Mouse (Mus musculus) MEL (cell line): ENCODE results near the gene Kng2.

Source experiments
- BHLHE40 ChIP-seq: IDR thresholded peaks from 2 replicates; pipeline ENCODE4 v1.6.1; 2012; ENCODE audit warnings: low read depth, mild to moderate bottlenecking, inconsistent platforms, low read length, improper control_type of control experiment, borderline replicate concordance
- CHD2 ChIP-seq: IDR thresholded peaks from 2 replicates; pipeline ENCODE4 v1.6.1; 2011; ENCODE audit warnings: low read length, improper control_type of control experiment
- CTCF ChIP-seq, 3 experiments: IDR thresholded peaks in 2 of 3; conservative IDR thresholded peaks in 1 of 3; 2 replicates each; pipeline ENCODE4 v1.5.1; 2011 to 2012; ENCODE audit warnings: low read length in 3 of 3, low read depth in 2 of 3, mild to moderate bottlenecking in 2 of 3, improper control_type of control experiment in 1 of 3, inconsistent platforms in 1 of 3, mixed read lengths in 1 of 3, moderate library complexity in 1 of 3; ENCODE audit not compliant: control insufficient read depth in 1 of 3, insufficient read depth in 1 of 3, poor library complexity in 1 of 3, severe bottlenecking in 1 of 3
- ELF1 ChIP-seq: IDR thresholded peaks from 2 replicates; pipeline ENCODE4 v1.6.1; 2014; ENCODE audit warnings: low read depth, mild to moderate bottlenecking, inconsistent platforms, low read length, improper control_type of control experiment, moderate library complexity
- POLR2A ChIP-seq, 2 experiments: IDR thresholded peaks; 2 replicates each; pipeline ENCODE4 v1.6.1; 2011 to 2012; ENCODE audit warnings: low read length in 2 of 2, mild to moderate bottlenecking in 2 of 2, control low read depth in 1 of 2, improper control_type of control experiment in 1 of 2, low read depth in 1 of 2, moderate library complexity in 1 of 2; ENCODE audit not compliant: control insufficient read depth in 1 of 2, insufficient read depth in 1 of 2, poor library complexity in 1 of 2
- RAD21 ChIP-seq: IDR thresholded peaks from 2 replicates; pipeline ENCODE4 v1.6.1; 2011; ENCODE audit warnings: mild to moderate bottlenecking, low read depth, low read length, improper control_type of control experiment
- RCOR1 ChIP-seq: IDR thresholded peaks from 2 replicates; pipeline ENCODE4 v1.6.1; 2012; ENCODE audit warnings: low read depth, mild to moderate bottlenecking, inconsistent platforms, low read length, improper control_type of control experiment
- TCF12 ChIP-seq: IDR thresholded peaks from 2 replicates; pipeline ENCODE4 v1.6.1; 2014; ENCODE audit warnings: low read depth, mild to moderate bottlenecking, inconsistent platforms, low read length, improper control_type of control experiment, moderate library complexity
- ZMIZ1 ChIP-seq: IDR thresholded peaks from 2 replicates; pipeline ENCODE4 v1.6.1; 2012; ENCODE audit warnings: low read depth, mild to moderate bottlenecking, inconsistent platforms, low read length, improper control_type of control experiment, moderate library complexity

- TF ChIP-seq CTCF (IDR thresholded peaks at IDR 0.05 in 2 of 3, conservative IDR thresholded peaks at IDR 0.05 in 1 of 3; ENCODE audit: control insufficient read depth in 1 of 3, insufficient read depth in 1 of 3, low read depth in 2 of 3, low read length in 3 of 3, poor library complexity in 1 of 3, severe bottlenecking in 1 of 3) (no peak), ZMIZ1 (no peak), RAD21 (no peak), RCOR1 (no peak), TCF12 (no peak), POLR2A (IDR thresholded peaks at IDR 0.05; ENCODE audit: control insufficient read depth in 1 of 2, insufficient read depth in 1 of 2, low read depth in 1 of 2, low read length in 2 of 2, poor library complexity in 1 of 2) (no peak), ELF1 (no peak), CHD2 (no peak), BHLHE40 (no peak)
Observed at GRCm38 (mm10) chr16:22947371-22947770, 81.9 kb downstream of the Kng2 start.
